Mouse (Mus musculus) testis, adult 2 months (tissue): ENCODE measurements around the gene Hipk4.

Source experiments
- CTCF ChIP-seq: fragments of 200-500 bp; IDR thresholded peaks from 2 replicates; pipeline ENCODE4 v1.5.1; 2012; ENCODE audit warnings: low read depth, mild to moderate bottlenecking, inconsistent platforms, low read length, moderate library complexity; ENCODE audit not compliant: control insufficient read depth, insufficient read depth, insufficient replicate concordance
- POLR2A ChIP-seq: fragments of 200-500 bp; IDR thresholded peaks from 2 replicates; pipeline ENCODE4 v1.6.1; 2012; ENCODE audit warnings: low read depth, mild to moderate bottlenecking, inconsistent platforms, low read length, moderate library complexity; ENCODE audit not compliant: control insufficient read depth

DNA sequence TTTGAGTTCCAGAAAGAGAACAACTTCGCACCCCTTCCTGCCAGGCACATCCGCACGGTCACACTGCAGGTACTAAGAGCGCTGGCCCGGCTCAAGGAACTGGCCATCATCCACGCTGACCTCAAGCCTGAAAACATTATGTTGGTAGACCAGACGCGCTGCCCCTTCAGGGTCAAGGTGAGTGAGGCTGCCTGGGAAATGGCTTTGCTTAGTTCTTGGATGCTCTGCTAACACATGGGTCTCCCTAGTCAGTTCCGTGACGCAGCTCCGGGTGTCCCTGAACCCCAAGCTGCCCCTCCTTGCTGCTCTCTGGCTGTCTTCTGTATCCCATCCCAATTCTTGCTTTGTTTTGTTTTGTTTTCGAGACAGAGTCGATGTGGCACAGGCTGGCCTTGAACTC, 738 bp downstream of the Hipk4 start:
- TF ChIP-seq POLR2A (no peak), CTCF (no peak)
